Mouse (Mus musculus) left cerebral cortex, adult 18-20 months (tissue): ENCODE results near the gene Gpr137c. TPM values are rescaled to one million over a fixed set of nuclear protein-coding genes. Genes with fewer than 3 reads are reported as not detected.

Experiments used
- total RNA-seq, 2 experiments: library from RNA; stranded (reverse); gene quantifications; 2 replicates each; pipeline ENCODE4 v1.2.3; 2021

Gene Gpr137c
- total RNA-seq, 2 experiments from 2014 or later: 30.8 to 33.9 TPM

Other genes starting within 250 kb of the Gpr137c start
- under 1 TPM; 0.37 to 0.42 TPM for gene Ptger2, start 231.5 kb upstream of the Gpr137c start, total RNA-seq
- 10 to 100 TPM; 60.6 to 66.5 TPM for gene Txndc16, start 611 bp downstream of the Gpr137c start, total RNA-seq
- gene Ero1l, start 99.1 kb downstream of the Gpr137c start, total RNA-seq: 10 to 100 TPM; 39.4 to 46.0 TPM
- 10 to 100 TPM; 89.8 to 93.3 TPM for gene Psmc6, start 110.1 kb downstream of the Gpr137c start, total RNA-seq
- 10 to 100 TPM; 15.3 to 15.4 TPM for gene Styx, start 131.4 kb downstream of the Gpr137c start, total RNA-seq
- 10 to 100 TPM; 19.1 to 21.1 TPM for gene Gnpnat1, start 185.2 kb downstream of the Gpr137c start, total RNA-seq